Mouse (Mus musculus) A20 (cell line): Measurements from ENCODE around the gene Itm2c.

Experiments
- DNase-seq: peaks from one replicate; pipeline ENCODE4 v3.0.0-alpha.2; 2011; ENCODE audit warnings: low read depth, low spot score

The Itm2c gene

GRCm38 (mm10) chr1:85894231-85894747 lies at the start of gene Itm2c:
TSS of gene Itm2c (plus strand) at chr1:85894281.
- peak; percentile 90 for DNase-seq

DNA sequence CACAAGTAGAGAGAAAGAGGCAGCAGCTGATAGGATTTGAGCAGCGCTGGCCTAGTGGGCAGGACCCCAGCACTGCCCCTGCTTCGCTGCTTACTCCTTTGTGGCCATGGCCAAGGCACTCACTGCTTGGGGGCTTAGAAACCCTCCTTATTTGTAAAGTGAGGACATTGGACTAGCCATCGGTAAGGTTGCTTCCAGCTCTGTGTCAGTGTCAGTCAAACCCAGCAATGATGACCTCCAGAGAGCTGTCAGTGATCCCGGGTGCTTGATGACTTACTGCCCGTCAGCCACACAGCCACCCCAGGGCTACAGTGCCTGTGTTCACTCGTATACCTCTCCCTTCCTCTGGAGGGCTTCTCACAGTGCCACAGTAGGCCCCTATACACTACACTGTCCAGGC lies 49.1 kb upstream of the Itm2c start:
- no peak for DNase-seq

DNA sequence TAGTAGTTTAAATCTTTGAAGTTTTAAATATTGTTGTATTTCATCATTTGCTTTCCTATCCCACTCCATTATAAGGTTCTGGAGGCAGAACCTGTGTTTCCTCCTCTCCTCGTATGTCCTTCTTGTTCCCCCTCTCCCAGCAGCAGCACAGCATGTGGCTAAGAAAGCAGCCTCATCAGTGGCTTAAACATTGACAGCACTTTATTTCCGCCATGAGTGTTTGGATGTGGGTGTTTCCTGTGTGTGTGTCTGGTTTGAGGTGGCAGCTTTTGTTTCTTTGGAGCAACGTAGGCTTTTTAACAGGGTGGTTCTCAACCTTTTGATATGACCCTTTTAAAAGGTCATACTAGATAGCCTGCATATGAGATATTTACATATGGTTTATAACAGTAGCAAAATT lies 48.6 kb upstream of the Itm2c start:
- DNase-seq = no peak

GRCm38 (mm10) chr1:85849016-85849415 lies 45.1 kb upstream of the Itm2c start:
- no peak for DNase-seq

GRCm38 (mm10) chr1:85850851-85851250 lies 43.2 kb upstream of the Itm2c start:
- no peak for DNase-seq

DNA sequence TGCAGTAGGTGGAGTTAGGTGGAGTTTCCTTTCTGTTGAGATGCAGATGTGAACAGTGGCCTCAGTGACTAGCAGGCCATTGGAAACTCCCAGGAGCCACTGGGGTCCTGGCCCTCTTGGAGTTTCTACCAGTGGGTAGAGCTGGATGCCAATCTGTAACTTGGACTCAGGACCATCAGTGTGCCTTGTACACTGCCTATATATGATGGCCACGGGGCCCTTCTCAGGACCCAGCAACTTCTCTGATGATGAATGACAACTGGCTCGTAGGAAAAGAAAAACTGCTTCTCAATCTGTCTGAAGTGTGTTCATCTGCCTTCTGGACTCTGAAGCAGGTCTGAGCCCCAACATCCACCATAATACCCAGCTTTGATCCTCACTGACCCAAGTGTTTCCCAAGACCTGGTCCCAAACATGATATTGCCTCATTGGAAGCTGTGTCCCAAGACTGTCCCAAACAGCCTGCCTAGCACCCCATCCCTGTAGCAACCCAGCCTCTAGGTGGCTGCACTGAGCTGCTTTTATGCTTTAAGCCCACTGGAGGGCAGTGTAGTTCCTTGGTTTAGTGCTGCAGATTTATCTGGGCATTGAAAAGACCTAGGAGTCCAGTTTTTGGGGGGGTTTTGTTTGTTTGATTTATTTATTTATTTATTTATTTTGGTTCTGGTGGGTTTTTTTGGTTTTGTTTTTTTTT lies 40.9 kb upstream of the Itm2c start:
- peak; percentile 74 for DNase-seq

- DNase-seq = no peak
Observed at GRCm38 (mm10) chr1:85853865-85854264, 40.2 kb upstream of the Itm2c start.

GRCm38 (mm10) chr1:85854475-85854874 lies 39.6 kb upstream of the Itm2c start:
- DNase-seq = no peak

DNA sequence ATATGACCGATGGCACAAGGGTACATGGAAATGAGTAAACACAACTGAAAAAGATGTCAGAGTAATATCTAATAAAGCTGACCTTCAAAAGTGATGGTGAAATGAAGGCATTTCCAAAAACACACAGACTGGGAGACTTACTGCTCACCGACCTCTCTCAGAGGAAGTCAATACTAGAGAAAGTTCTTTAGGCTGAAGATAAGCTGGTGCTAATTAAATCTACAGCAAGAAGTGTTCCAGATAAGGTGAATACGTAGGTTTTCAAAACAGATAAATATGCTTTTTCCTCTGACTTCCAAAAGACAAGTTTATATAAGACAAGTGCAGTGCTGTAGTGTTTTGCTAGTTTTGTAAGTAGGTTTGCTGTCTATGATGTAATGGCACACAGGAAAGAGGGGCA lies 37.8 kb upstream of the Itm2c start:
- DNase-seq = no peak

DNA sequence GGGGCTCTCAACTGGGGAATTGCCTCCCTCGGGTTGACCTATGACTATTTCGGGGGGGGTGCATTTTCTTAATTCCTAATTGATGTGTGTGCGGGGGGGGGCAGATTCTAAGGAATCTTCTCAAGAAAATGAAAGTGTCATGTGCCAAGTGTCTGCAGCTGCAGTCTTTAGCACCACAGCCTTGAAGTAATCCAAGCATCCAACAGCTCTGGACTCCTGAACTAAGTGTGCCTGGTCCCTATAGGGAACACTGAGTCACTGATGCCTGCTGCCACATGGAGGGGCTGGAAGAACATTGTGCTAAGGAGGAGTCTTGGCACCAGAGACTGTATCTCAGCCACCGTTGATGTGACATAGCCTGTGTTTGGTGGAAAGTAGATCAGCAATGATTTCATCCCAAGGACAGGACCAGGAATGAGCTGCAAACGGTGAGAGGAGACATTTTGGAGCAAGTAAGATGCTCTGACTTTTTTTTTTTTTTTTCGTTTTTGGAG lies 36.8 kb upstream of the Itm2c start:
- no peak for DNase-seq

DNA sequence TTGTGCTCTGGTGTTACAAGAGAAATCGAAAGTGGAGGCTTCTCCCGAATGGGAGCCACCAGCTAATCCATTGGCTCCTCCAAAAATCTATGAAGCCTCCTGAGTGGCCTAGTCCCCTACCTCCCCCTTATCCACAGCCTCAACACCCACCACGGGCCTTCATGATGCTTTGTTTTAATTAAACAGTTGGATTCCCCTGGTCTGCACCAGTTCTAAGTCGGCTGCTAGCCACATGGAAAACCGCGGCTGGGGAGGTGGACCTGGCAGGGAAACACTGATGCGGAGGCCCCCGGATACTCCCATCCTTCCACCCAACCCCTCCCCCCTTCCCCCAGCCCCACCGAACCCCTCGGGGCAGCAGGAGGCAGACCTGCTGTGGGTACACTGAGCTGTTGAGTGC lies 29.7 kb upstream of the Itm2c start:
- DNase-seq = no peak

GRCm38 (mm10) chr1:85870001-85870400 lies 24.1 kb upstream of the Itm2c start:
- DNase-seq = no peak

- DNase-seq = no peak
Observed at GRCm38 (mm10) chr1:85870546-85870945, 23.5 kb upstream of the Itm2c start.

- DNase-seq = peak; percentile 91
Observed at GRCm38 (mm10) chr1:85882003-85882402, 12.1 kb upstream of the Itm2c start.

- DNase-seq = no peak
Observed at GRCm38 (mm10) chr1:85887221-85887620, 6.9 kb upstream of the Itm2c start.

GRCm38 (mm10) chr1:85894748-85895360 lies 773 bp downstream of the Itm2c start:
- DNase-seq = no peak

- DNase-seq = peak; percentile 91
Observed at GRCm38 (mm10) chr1:85895391-85895837, 1.3 kb downstream of the Itm2c start.

GRCm38 (mm10) chr1:85896110-85896509 lies 2.0 kb downstream of the Itm2c start:
- DNase-seq = no peak

- peak; percentile 54 for DNase-seq
Observed at GRCm38 (mm10) chr1:85896781-85897700, 3.0 kb downstream of the Itm2c start.

DNA sequence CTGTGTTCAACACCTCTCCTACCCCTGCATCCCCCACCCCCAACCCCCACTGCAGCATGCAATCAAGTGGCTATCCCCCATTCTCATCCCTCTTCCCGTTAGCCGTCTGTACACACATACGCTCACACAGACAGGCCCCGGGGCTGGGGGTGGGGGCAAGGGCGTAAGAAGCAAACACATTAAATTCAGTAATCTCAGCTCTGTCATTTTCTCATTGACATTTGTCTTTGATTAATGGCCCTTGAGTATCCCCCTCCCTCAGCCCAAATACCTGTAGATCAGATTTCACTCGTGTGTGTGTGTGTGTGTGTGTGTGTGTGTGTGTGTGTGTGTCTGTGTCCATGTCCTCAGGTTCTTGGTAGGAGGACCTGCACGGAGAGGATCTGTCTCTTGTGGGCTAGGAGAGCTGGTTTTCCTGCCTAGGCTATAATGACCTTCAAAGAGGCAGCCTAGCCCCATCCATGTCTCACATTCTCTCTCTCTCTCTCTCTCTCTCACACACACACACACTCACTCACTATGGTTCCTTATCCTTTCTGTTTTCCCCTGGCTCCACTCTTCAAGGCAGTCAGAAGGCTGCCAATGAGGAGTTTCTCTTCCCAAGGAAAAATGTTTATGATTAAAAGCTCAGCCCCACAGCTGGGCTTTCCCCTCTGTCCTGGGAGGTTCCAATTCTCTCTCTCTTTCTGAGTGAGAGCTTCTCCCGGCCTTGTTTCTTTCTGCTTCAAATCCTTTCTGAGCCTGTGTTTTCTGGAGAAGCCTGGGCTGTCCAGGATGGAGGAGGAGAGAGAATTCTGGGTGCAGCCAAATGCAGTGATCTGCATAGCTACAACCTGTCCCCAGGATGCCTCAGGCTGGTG lies 4.0 kb downstream of the Itm2c start:
- no peak for DNase-seq
